Mouse (Mus musculus): ENCODE measurements around the gene Hist1h2bn. TPM values are rescaled to one million over a fixed set of nuclear protein-coding genes. Genes with fewer than 3 reads are reported as not detected.
"Not testable (repeated sequence)": the region's sequence is repeated elsewhere in the genome, so short reads cannot be mapped to it uniquely, and the experiment has no call there.

Gene Hist1h2bn
- polyA plus RNA-seq, 1 experiment, result 1.8 TPM

DNA sequence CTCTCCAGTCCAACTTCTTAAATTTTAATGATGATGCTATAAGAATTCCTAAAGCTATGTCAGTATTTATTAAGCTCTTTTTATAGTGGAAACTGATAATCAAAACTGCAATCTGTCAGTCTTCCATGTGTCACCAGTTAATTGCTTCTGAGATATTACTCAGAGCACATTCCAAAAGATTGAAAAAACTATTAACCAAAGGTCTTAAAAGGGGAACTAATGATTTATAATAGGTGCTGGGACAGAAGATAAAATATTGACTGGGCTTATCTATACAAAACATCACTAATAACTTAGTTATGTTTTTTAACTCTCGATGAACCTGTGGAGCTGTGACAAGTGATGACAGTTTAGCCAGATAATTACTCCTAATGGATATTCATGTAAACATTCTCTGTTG, 8.9 kb upstream of the Hist1h2bn start:
- Histone ChIP-seq H3ac (ENCODE audit: control insufficient read depth, insufficient read length) (no peak overlapping the region), H3K4me3 (no peak overlapping the region), H3K79me2 (ENCODE audit: control insufficient read depth, insufficient read depth) (peaks cover 28% of the 10 kb centered on the region), H3K4me2 (ENCODE audit: low read depth) (no peak overlapping the region), H3K27me3 (ENCODE audit: control insufficient read depth, insufficient read depth, insufficient read length) (no peaks in the 10 kb centered on the region), H3K36me3 (ENCODE audit: control insufficient read depth, insufficient read depth) (no peaks in the 10 kb centered on the region)
- TF ChIP-seq REST (IDR thresholded peaks at IDR 0.05; ENCODE audit: insufficient read depth, insufficient read length), result no peak
- no peak for TF ChIP-seq USF1 (IDR thresholded peaks at IDR 0.05; ENCODE audit: low read depth)
- no peak for TF ChIP-seq TCF12 (IDR thresholded peaks at IDR 0.05; ENCODE audit: insufficient read depth, poor library complexity, severe bottlenecking)
- TF ChIP-seq MYOD1 (IDR thresholded peaks at IDR 0.05; ENCODE audit: control insufficient read depth in 1 of 3, insufficient read length in 2 of 3, low read depth in 2 of 3), result no peak
- no peak for TF ChIP-seq POLR2AphosphoS2 (IDR thresholded peaks at IDR 0.05; ENCODE audit: insufficient read length, low read depth)
- no peak for TF ChIP-seq POLR2A (IDR thresholded peaks at IDR 0.05; ENCODE audit: insufficient read length, low read depth)
- no peak for TF ChIP-seq MAX (IDR thresholded peaks at IDR 0.05; ENCODE audit: low read depth)
- TF ChIP-seq MYOG (IDR thresholded peaks at IDR 0.05; ENCODE audit: control insufficient read depth in 1 of 3, insufficient read depth in 1 of 3, insufficient read length in 2 of 3, low read depth in 2 of 3), result no peak
- TF ChIP-seq E2F4 (IDR thresholded peaks at IDR 0.05; ENCODE audit: insufficient read depth), result no peak
- no peak for TF ChIP-seq TCF3 (IDR thresholded peaks at IDR 0.05; ENCODE audit: insufficient read length, low read depth)
- no peak for TF ChIP-seq CEBPB (IDR thresholded peaks at IDR 0.05; ENCODE audit: insufficient read depth, poor library complexity, severe bottlenecking)
- TF ChIP-seq SRF (IDR thresholded peaks at IDR 0.05; ENCODE audit: control insufficient read depth, insufficient read length, low read depth), result no peak

DNA sequence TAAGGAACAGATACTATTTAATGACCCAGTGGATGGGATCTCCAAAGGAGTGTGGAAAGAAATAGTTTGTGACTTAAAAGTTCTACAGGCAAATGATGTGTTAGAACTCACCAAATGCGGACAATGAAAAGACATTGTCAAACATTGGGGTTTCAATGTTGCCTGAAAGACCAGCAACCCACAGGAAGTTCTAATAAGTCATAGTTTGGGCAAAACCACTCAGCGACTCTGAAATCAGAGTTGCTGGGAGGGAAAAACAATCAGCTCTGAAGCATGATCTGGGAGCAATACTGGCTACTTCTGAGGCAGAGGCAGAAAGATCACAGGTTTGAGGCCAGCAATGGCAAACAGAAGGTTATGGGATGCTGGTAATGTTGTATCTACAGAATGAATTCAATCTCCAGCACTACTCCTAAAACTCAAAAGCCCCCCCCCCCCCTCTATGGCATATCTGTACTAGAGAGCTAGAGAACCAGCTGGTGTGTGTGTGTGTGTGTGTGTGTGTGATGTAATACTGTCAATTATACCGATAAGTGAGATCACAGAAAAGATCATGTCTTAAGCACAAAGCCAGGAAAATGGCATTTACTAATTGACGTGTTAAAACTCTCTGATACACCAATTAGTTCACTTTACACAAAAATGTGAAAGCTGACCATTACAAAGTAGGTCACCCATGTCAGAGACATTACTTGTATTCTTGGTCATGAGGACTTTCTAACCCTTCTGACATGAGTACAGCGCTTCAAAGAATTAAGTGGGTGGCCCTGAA, 4.3 kb upstream of the Hist1h2bn start:
- TF ChIP-seq REST (IDR thresholded peaks at IDR 0.05; ENCODE audit: insufficient read depth, insufficient read length) (no peak), POLR2AphosphoS2 (IDR thresholded peaks at IDR 0.05; ENCODE audit: insufficient read length, low read depth) (peak; percentile 81), TCF3 (IDR thresholded peaks at IDR 0.05; ENCODE audit: insufficient read length, low read depth) (no peak), POLR2A (IDR thresholded peaks at IDR 0.05; ENCODE audit: insufficient read length, low read depth) (peak; percentile 11)
- no peak overlapping the region for H3ac ChIP-seq (ENCODE audit: control insufficient read depth, insufficient read length)
- peaks cover 28% of the 10 kb centered on the region for H3K79me2 ChIP-seq (ENCODE audit: control insufficient read depth, insufficient read depth)
- peak overlapping the region; percentile 82 for H3K4me2 ChIP-seq (ENCODE audit: low read depth)
- H3K36me3 ChIP-seq (ENCODE audit: control insufficient read depth, insufficient read depth), result no peaks in the 10 kb centered on the region
- H3K4me3 ChIP-seq, result peak overlapping the region; percentile 43
- no peaks in the 10 kb centered on the region for H3K27me3 ChIP-seq (ENCODE audit: control insufficient read depth, insufficient read depth, insufficient read length)

GRCm38 (mm10) chr13:21750159-21751017, 3.5 kb upstream of the Hist1h2bn start, which contains the start of gene Hist1h4k:
Gene Hist1h4k, minus strand, starts transcription at chr13:21750505.
- not testable (repeated sequence) for H3K36me3 ChIP-seq (ENCODE audit: control insufficient read depth, insufficient read depth); H3ac ChIP-seq (ENCODE audit: control insufficient read depth, insufficient read length); H3K27me3 ChIP-seq (ENCODE audit: control insufficient read depth, insufficient read depth, insufficient read length)
- H3K4me2 ChIP-seq (ENCODE audit: low read depth), result peak within 1 kb of the TSS; percentile 82
- H3K79me2 ChIP-seq (ENCODE audit: control insufficient read depth, insufficient read depth), result peaks cover 23% of the 10 kb centered on the region
- TF ChIP-seq E2F4 (IDR thresholded peaks at IDR 0.05; ENCODE audit: insufficient read depth), result peak; percentile 69
- TF ChIP-seq POLR2AphosphoS2 (IDR thresholded peaks at IDR 0.05; ENCODE audit: insufficient read length, low read depth), result peak; percentile 92
- peak; percentile 80 for TF ChIP-seq POLR2A (IDR thresholded peaks at IDR 0.05; ENCODE audit: insufficient read length, low read depth)
- peak within 1 kb of the TSS; percentile 43 for H3K4me3 ChIP-seq

- Histone ChIP-seq H3K79me2 (ENCODE audit: control insufficient read depth, insufficient read depth) (peaks cover 22% of the 10 kb centered on the region), H3K4me2 (ENCODE audit: low read depth) (peak overlapping the region; percentile 74), H3K36me3 (ENCODE audit: control insufficient read depth, insufficient read depth) (no peaks in the 10 kb centered on the region), H3ac (ENCODE audit: control insufficient read depth, insufficient read length) (no peak overlapping the region), H3K27me3 (ENCODE audit: control insufficient read depth, insufficient read depth, insufficient read length) (no peaks in the 10 kb centered on the region), H3K4me3 (peak overlapping the region; percentile 43)
- TF ChIP-seq REST (IDR thresholded peaks at IDR 0.05; ENCODE audit: insufficient read depth, insufficient read length) (no peak), MYOD1 (IDR thresholded peaks at IDR 0.05; ENCODE audit: control insufficient read depth in 1 of 3, insufficient read length in 2 of 3, low read depth in 2 of 3) (no peak), E2F4 (IDR thresholded peaks at IDR 0.05; ENCODE audit: insufficient read depth) (no peak), TCF3 (IDR thresholded peaks at IDR 0.05; ENCODE audit: insufficient read length, low read depth) (no peak), USF1 (IDR thresholded peaks at IDR 0.05; ENCODE audit: low read depth) (no peak), POLR2A (IDR thresholded peaks at IDR 0.05; ENCODE audit: insufficient read length, low read depth) (no peak), SRF (IDR thresholded peaks at IDR 0.05; ENCODE audit: control insufficient read depth, insufficient read length, low read depth) (no peak), MAX (IDR thresholded peaks at IDR 0.05; ENCODE audit: low read depth) (no peak)
Measured at GRCm38 (mm10) chr13:21751417-21751816, 2.5 kb upstream of the Hist1h2bn start.

GRCm38 (mm10) chr13:21751827-21752226, 2.1 kb upstream of the Hist1h2bn start:
- H3ac ChIP-seq (ENCODE audit: control insufficient read depth, insufficient read length), result no peak overlapping the region
- H3K36me3 ChIP-seq (ENCODE audit: control insufficient read depth, insufficient read depth), result no peaks in the 10 kb centered on the region
- no peaks in the 10 kb centered on the region for H3K27me3 ChIP-seq (ENCODE audit: control insufficient read depth, insufficient read depth, insufficient read length)
- H3K4me2 ChIP-seq (ENCODE audit: low read depth), result peak overlapping the region; percentile 74
- no peak overlapping the region for H3K4me3 ChIP-seq
- TF ChIP-seq CEBPB (IDR thresholded peaks at IDR 0.05; ENCODE audit: insufficient read depth, poor library complexity, severe bottlenecking) (0 out of 2 replicates have a peak, but pooled peaks have one; percentile 38), TCF3 (IDR thresholded peaks at IDR 0.05; ENCODE audit: insufficient read length, low read depth) (no peak)
- H3K79me2 ChIP-seq (ENCODE audit: control insufficient read depth, insufficient read depth), result peaks cover 18% of the 10 kb centered on the region
